ENCODE assay signal across 9 mouse cellular contexts in genomic region chr12:117172885-117173529, GRCm38 (mm10).
DNase-seq lines count a peak whose midpoint lies in the region; ATAC-seq lines count a peak whose summit lies in the region.
"Had no signal": no experiment of that assay in that cellular context is flagged by ENCODE, and none has a peak within 500 bp of the region (broad histone marks: within the 10 kb centered on the region; RNA-seq: fewer than 3 reads in every experiment).

No protein-coding gene starts in this region.

- H3K4me2 ChIP-seq in heart, embryonic 12.5 days, result no peak overlapping the region
- H3K4me2 ChIP-seq in embryonic facial prominence, embryonic 12.5 days (replicated peaks), result no peak overlapping the region
- no peak overlapping the region for H3K4me2 ChIP-seq in intestine, embryonic 15.5 days (replicated peaks)
- no peak overlapping the region for H3K4me2 ChIP-seq in neural tube, embryonic 14.5 days (ENCODE audit: low read depth, low read length)

- peaks cover 21% of the 10 kb centered on the region for H3K4me1 ChIP-seq in heart, embryonic 12.5 days (replicated peaks)
- H3K4me1 ChIP-seq in embryonic facial prominence, embryonic 12.5 days, result peaks cover 22% of the 10 kb centered on the region
- H3K4me1 ChIP-seq in intestine, embryonic 15.5 days (replicated peaks), result peaks cover 4% of the 10 kb centered on the region; the same call in 1 of the 2 replicates
- H3K4me1 ChIP-seq in neural tube, embryonic 14.5 days (ENCODE audit: control insufficient read depth, insufficient read depth, low read length), result peaks cover 32% of the 10 kb centered on the region

- peaks cover 24% of the 10 kb centered on the region; the same call in 1 of the 2 replicates for H3K27me3 ChIP-seq in heart, embryonic 12.5 days (replicated peaks)
- peaks cover 3% of the 10 kb centered on the region for H3K27me3 ChIP-seq in embryonic facial prominence, embryonic 12.5 days
- no peaks in the 10 kb centered on the region for H3K27me3 ChIP-seq in intestine, embryonic 15.5 days (replicated peaks)
- H3K27me3 ChIP-seq in neural tube, embryonic 14.5 days (ENCODE audit: control insufficient read depth, insufficient read depth, low read length), result no peaks in the 10 kb centered on the region

- H3K9ac ChIP-seq in heart, embryonic 12.5 days, result 0 out of 2 replicates have a peak overlapping the region, but pooled peaks have one; percentile 20
- H3K9ac ChIP-seq in embryonic facial prominence, embryonic 12.5 days, result no peak overlapping the region
- no peak overlapping the region for H3K9ac ChIP-seq in intestine, embryonic 15.5 days
- H3K9ac ChIP-seq in neural tube, embryonic 14.5 days (replicated peaks; ENCODE audit: low read depth, low read length), result no peak overlapping the region

- ATAC-seq in heart, embryonic 12.5 days (ENCODE audit: insufficient number of reproducible peaks, low FRiP score), result no peak
- peak; percentile 81 for ATAC-seq in embryonic facial prominence, embryonic 12.5 days (ENCODE audit: insufficient number of reproducible peaks, insufficient read depth, low FRiP score, low TSS enrichment)
- peak; percentile 55 for ATAC-seq in intestine, embryonic 15.5 days
- ATAC-seq in neural tube, embryonic 14.5 days (ENCODE audit: low read depth), result peak; percentile 70
- no peak for ATAC-seq in megakaryocyte, adult 5-6 weeks (ENCODE audit: poor library complexity, severe bottlenecking)

- WGBS in heart, embryonic 12.5 days, result 50% methylated on average over 10 of the region's 11 CpGs
- WGBS in embryonic facial prominence, embryonic 12.5 days, result 22% methylated on average over 11 of the region's 11 CpGs
- WGBS in intestine, embryonic 15.5 days, result 42% methylated on average over 11 of the region's 11 CpGs
- 5% methylated on average over 11 of the region's 11 CpGs for WGBS in neural tube, embryonic 14.5 days

- no peaks in the 10 kb centered on the region for H3K36me3 ChIP-seq in heart, embryonic 12.5 days
- H3K36me3 ChIP-seq in embryonic facial prominence, embryonic 12.5 days, result no peaks in the 10 kb centered on the region
- H3K36me3 ChIP-seq in intestine, embryonic 15.5 days, result no peaks in the 10 kb centered on the region
- H3K36me3 ChIP-seq in neural tube, embryonic 14.5 days (ENCODE audit: control insufficient read depth, insufficient read depth, low read length), result no peaks in the 10 kb centered on the region

- no peak for DNase-seq in heart, postnatal 4 days
- DNase-seq in cerebellum, adult 18-20 months, result no peak
- DNase-seq in adrenal gland, postnatal 4 days (ENCODE audit: low spot score in 2 of 2), result no peak
- DNase-seq: adrenal gland, postnatal 25 days had no signal

- no peak overlapping the region for H3K4me3 ChIP-seq in heart, embryonic 12.5 days
- H3K4me3 ChIP-seq in embryonic facial prominence, embryonic 12.5 days, result no peak overlapping the region
- no peak overlapping the region for H3K4me3 ChIP-seq in intestine, embryonic 15.5 days (replicated peaks)
- H3K4me3 ChIP-seq in neural tube, embryonic 14.5 days (ENCODE audit: low read depth, low read length), result no peak overlapping the region

- H3K9me3 ChIP-seq in heart, embryonic 12.5 days (replicated peaks), result no peaks in the 10 kb centered on the region
- no peaks in the 10 kb centered on the region for H3K9me3 ChIP-seq in embryonic facial prominence, embryonic 12.5 days
- no peaks in the 10 kb centered on the region for H3K9me3 ChIP-seq in intestine, embryonic 15.5 days
- H3K9me3 ChIP-seq in neural tube, embryonic 14.5 days (ENCODE audit: control insufficient read depth, low read length), result no peaks in the 10 kb centered on the region

- no peak overlapping the region for H3K27ac ChIP-seq in heart, embryonic 12.5 days (ENCODE audit: poor library complexity, severe bottlenecking)
- peak overlapping the region; percentile 41; the same call in 1 of the 2 replicates for H3K27ac ChIP-seq in embryonic facial prominence, embryonic 12.5 days
- no peak overlapping the region for H3K27ac ChIP-seq in intestine, embryonic 15.5 days
- H3K27ac ChIP-seq in neural tube, embryonic 14.5 days (ENCODE audit: low read depth, low read length), result peak overlapping the region; percentile 36; the same call in 1 of the 2 replicates

Comparison
In these comparisons a context has a peak if more than half of its experiments do, and no peak if none do; other contexts are left out.
1. ATAC-seq: peak in embryonic facial prominence, embryonic 12.5 days (single experiment), intestine, embryonic 15.5 days (single experiment) and neural tube, embryonic 14.5 days (single experiment); none in heart, embryonic 12.5 days (single experiment) and megakaryocyte, adult 5-6 weeks (single experiment).
2. H3K27ac ChIP-seq: peak in embryonic facial prominence, embryonic 12.5 days (single experiment) and neural tube, embryonic 14.5 days (single experiment); none in heart, embryonic 12.5 days (single experiment) and intestine, embryonic 15.5 days (single experiment).